Mouse (Mus musculus) Muller cell, postnatal 12 days (primary cell): ENCODE measurements around the gene Fam32a.

Source experiments
- DNase-seq: peaks from one replicate; pipeline ENCODE4 v3.0.0-alpha.2; 2015; ENCODE audit errors: inconsistent ontology term

The Fam32a gene

DNA sequence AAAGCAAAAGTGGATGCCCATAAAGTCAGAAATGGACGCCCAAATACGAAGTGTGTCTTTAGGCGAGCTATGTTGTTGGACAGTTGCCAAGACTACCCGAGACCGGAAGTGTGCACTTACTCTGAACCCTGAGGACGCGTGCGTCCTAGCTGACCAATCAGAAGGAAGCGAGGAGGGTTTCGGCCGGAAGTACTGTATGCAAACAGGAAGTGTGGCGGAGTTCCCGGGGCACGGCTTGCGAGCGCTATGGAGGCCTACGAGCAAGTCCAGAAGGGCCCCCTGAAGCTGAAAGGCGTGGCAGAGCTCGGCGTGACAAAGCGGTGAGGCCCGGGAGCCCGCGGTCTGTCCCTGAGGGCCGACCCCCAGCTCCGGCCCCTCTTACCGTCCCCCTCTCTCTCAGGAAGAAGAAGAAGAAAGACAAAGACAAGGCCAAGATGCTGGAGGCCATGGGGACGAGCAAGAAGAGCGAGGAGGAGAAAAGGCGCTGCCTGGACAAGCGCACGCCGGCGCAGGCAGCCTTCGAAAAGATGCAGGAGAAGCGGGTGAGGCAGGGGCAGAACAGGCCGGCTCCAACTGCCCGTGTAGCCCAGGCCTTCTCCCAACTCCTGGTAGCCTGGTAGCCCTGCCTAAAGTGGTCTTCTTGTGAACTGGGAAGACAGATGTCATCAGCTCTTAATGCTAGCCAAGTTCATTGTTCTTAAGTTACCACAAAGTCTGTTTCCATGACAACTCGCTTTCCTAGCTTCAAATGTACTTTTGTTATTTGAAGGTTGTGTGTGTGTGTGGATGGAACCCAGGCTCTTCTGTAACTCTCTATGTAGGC is at the start of gene Fam32a:
Fam32a (plus strand) TSS at position 190 of the 823 bp plus-strand sequence.
- DNase-seq: peak; percentile 94

DNA sequence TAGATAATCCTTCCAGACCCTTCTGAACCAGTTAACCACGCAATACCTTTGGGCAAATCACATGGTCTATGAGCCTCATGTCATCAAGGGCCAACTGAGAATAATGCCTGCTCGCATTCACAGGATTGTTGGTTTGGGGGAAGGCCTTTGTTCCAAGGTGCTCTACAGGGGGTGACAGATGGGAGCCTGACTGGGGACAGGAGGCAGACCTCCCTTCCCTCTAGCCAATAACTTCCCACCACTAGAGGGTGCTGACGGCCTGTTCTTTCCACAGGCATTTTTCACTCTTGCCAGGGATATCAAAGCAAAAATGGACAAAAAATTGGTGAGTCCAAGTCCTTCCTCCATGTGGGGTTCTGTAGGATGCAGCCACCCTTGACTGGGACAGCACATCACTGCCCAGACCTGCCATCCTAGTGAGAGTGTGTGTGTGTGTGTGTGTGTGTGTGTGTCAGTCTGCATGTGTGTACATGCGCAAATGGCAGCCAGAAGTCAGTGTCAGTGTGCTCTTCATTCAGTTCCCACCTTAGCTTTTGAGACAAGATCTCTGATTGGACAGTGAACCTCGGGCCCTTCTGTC is 42.1 kb upstream of the Fam32a start:
- peak; percentile 59 for DNase-seq

DNA sequence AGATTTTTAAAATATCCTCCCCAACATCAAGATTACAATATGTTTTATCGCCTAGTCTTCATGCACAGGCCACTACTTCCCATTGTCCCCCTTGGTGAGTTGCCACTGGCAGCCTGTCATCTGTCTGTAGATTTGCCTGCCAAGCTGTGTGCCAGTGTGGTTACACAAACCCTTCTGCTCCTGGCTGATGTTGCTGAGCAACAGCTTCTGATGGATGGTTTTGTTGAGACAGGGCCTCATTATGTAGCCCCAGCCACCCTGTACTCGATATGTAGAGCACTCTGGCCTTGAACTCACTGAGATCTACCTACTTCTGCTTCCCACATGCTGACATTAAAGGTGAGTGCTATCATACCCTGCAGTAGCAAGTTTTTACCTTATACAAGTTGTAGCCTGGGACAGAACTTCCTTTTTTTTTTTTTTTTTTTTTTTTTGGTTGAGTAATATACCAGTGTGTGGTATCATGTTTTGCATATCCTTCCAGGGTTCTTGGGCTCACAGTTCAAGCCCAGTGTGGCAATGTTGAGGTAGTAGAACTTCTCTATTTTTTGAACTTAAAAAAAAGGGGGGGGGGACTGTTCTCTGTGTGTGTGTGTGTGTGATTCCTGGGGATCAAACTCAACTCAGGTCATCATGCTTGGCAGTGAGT is 35.9 kb upstream of the Fam32a start:
- peak; percentile 6 for DNase-seq

DNA sequence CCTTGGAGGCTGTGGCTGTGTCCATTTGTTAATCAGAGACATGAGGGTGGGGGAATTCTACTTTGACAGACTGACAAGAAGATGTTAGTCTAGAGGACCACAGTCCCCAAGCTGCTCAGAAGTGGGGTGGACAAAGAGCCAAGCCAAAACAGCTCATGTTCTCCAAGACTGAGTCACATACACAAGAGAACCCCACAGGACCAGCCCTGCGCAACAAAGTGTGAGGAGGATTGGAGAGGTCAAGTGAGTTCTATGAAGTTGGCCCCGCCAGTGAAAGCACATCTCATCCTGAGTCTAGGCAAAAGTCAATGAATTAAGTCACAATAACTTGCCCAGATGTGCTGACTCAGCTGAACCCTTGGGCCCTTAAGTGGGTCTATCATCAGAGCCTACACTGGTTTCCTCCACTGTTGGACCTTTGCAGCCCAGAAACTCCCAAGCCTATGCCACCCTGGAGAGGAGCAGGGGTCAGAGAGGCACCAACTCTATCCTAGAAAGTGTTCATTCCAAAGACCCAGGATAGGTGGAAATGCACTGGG is 31.7 kb upstream of the Fam32a start:
- no peak for DNase-seq

DNA sequence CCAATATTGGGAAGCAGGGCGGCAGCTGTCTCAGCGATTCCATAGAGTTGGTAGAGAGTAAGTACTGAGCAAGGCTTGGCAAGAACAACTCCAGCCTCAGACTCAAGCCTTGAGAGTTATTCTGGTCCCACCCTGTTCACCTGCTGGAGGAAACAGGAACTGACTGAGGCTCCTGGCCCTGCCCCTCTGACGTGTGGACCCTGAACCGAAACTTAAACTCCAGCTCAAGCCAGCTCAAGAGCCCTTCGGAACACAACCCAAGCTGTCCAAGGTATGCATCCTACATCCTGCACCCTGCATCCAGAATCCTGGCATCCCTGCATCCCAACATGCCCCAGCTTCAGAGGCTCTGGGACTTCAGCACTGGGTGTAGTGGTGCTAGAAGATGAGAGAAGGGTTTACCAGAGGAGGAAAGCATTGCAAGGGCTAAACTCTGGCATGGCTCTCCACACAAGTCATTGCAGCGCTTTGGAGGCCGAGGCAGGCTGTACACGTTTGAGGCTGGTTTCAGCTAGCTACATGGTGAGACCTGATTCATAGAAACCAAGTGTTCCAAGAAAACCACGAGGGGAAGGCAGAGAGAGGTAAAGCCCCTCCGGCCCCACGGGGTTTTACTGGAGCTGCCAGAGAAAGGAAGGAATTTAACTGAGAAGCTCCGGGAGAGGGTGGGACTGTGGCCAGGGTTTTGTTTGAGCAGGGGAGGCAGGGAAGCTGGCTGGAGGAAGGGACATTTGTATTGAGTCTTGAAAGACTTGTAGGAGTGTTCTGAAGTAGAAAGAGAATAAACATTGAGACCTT is 29.9 kb upstream of the Fam32a start, which contains the start of gene Hsh2d:
Hsh2d (plus strand) TSS at position 222 of the 798 bp plus-strand sequence.
- no peak for DNase-seq

DNA sequence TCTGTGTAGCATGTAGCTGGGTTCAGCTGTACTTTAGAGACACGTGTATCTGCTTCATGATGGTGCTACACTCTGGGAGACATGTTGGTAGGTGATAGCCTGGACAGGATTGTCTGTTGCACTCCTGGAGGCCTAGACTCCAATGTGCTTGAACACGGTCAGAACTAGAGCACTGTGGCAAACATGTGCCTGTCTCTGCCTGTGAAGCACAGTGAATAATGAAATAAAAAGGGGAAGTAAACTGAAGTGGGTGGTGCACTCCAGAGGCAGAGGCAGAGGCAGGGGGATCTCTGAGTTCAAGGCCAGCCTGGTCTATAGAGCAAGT is 29.4 kb upstream of the Fam32a start:
- no peak for DNase-seq

DNA sequence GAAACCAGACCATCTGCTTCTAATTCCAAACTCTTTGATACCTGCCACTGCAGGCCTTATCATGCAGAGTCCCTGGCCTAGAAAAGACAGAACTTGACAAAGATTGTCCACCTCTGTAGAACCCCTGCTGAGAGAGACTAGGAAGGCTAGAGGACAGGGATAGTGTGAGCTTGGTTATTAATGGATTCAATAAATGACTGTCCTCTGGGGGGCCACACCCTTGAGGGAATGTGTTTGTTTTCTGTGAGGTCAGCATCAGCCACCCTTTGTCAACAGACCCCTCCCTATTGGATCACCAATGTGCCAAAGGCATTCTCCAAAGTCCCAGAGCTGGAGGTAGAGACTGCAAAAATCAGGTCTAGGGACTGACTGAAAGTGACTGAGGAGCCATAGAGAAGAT is 27.5 kb upstream of the Fam32a start:
- no peak for DNase-seq

DNA sequence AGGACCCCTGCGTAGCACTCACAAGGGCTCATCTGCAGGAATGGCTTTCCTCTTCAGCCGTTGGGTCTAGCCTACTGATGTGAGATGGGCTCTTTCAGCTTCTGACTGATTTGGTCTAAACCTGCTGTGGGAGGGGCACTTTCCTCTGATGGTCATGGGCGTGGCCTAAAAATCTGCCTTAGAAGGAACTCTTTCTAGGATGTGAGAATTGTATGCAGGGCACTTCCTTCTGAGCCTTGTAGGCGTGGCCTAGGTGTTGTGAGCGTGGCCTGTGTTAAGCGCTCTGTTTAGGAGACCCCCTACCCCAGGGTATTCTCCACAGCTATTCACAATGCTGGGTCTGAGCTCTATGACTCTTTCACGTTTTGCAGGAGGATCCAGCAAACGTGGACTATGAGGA is 21.5 kb upstream of the Fam32a start:
- DNase-seq: no peak

DNA sequence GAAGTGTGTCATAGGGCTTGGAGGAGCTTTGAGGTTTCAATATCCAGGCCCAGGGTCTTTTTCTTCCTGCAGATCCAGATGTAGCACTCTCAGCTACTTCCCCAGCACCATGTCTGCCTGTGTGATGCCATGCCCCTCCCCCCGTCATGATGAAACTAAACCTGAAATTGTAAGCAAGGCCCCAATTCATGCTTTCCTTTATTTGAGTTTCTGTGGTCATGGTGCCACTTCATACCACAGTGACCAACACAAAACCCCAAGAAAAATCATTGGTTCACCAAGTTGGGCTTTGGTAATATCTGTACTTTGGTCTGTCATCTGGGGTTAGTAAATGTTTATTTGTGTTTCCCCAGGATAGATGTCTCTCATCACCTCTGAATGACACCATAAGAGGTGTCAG is 10.9 kb upstream of the Fam32a start:
- no peak for DNase-seq

DNA sequence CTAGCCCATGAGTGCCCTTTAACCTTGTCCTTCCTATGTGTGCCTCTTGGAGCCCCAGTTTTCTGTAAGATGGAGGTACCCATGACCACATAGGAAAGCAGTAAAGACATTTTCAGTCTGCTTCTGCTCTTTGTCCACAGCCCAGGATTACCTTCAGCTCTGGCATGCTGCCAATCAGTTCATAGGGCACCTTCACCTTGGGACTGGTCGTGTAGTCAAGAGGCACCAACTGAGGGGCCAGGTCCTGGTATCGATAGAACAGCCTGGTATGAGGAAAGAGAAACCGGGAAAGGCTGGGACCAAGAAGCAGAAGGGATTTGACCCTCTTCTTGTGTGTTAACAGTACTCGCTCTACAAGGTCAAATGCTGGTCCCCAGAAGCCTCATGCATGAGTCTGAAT is 9.3 kb upstream of the Fam32a start:
- no peak for DNase-seq

DNA sequence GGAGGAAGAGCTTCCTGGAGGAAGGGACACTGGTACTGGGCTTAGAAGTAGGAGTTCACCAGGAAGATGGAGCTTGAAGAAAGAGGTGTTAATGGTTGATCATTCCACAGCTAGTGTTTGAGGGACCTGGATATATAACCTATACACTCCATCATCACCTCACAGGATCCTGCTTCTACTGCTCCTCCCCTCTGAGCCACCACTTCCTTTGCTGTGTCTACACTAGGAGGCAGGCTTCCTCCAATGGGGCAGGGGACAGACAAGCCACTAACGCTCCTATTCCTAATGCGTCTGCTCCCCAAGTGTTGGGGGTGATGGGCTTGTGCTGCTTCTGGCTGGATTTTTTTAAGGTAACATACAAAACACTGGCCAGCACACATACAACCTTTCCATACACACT is 8.8 kb upstream of the Fam32a start:
- no peak for DNase-seq

DNA sequence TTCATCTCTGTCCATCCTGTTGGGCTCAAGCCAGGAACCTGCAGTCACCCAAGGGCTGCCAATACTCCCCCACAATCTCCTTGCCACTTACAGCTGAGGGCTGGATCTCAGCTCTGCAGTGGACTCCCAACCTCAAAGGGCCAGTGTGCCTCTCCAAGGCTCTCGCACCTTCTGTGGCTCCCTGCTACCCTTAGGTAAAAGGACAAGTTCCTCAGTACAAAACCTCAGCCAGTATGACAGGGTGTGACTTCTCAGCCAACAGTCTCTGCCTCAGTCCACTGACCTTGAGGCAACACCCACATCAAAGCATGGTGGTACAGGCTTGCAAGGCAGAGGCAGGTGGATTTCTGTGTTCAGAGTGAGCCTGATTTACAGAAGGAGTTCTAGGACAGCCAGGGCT is 7.7 kb upstream of the Fam32a start:
- no peak for DNase-seq

DNA sequence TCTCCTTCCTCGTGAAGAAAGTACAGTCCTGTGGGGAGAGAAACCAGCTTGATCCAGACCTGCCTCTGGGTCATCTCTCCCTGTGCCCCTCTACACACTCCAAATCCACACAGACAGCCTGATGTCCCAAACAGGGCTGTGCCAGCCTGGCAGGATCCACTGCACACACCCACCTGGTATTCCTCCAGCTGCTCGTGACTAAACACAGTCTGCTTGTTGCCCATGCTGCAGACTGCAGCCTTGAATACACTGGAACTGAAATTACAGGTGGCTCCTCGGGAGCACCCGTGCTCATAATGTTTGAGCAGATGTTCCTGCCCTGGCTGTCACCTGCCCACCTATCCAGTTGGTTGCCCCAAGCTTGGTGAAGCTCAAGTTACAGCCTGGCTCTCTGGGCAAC is 6.8 kb upstream of the Fam32a start, which contains the start of gene Cib3:
Cib3 (minus strand) TSS at position 87 of the 400 bp plus-strand sequence.
- DNase-seq: no peak

DNA sequence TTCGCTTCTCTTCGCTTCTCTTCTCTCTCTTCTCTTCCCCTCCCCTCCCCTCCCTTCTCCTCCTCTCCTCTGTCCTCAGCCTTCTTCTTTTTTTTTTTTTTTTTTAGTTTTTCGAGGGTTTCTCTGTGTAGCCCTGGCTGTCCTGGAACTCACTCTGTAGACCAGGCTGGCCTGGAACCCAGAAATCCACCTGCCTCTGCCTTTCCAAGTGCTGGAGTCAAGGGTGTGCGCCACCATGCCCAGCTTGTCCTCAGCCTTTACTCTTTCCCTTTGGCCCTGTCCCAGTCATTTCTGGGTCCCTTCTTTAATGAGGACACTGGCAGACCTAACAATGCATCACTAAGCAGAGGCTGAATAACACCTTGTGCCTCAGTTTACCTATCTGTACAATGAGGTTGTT is 6.0 kb upstream of the Fam32a start, which contains the start of gene Gm11034:
Gm11034 (minus strand) TSS at position 101 of the 400 bp plus-strand sequence.
- no peak for DNase-seq

DNA sequence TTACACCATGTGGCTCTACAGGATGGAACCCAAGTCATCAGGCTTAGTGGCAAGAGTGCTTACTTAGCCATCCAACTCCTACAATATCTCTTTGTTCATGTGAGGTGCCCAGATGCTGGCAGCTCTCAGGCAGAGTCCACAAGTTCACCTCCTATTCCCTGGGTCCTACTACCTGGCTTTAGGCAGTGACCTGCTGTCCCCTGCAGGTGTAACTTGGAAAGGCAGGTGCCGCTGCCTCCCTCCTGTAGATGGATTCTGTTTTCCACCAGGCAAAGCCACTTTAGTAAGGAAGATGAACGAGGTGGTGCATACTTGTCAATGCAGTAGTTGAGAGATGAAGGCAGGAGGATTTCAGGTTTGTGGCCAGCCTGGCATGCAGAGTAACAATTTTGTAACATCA is 4.5 kb upstream of the Fam32a start:
- DNase-seq: no peak

DNA sequence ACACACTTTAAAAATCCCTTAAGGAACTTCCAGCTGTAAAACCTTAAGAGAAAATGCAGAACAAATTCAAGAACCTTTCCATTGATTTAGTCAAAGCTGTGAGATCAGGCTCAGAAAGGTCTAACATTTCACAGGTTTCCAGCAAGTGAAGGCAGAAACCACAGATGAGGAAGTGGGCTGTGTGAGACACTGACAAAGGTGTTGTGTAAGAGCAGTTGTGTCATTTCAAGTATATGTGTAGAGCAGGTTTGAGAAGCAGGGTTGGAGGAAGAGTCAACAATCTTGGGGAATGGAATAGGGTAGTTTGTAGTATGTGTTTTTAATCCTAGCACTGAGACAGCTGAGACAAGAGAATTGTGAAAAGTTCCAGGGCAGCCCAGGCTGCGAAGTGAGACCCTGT is 3.7 kb upstream of the Fam32a start:
- no peak for DNase-seq

DNA sequence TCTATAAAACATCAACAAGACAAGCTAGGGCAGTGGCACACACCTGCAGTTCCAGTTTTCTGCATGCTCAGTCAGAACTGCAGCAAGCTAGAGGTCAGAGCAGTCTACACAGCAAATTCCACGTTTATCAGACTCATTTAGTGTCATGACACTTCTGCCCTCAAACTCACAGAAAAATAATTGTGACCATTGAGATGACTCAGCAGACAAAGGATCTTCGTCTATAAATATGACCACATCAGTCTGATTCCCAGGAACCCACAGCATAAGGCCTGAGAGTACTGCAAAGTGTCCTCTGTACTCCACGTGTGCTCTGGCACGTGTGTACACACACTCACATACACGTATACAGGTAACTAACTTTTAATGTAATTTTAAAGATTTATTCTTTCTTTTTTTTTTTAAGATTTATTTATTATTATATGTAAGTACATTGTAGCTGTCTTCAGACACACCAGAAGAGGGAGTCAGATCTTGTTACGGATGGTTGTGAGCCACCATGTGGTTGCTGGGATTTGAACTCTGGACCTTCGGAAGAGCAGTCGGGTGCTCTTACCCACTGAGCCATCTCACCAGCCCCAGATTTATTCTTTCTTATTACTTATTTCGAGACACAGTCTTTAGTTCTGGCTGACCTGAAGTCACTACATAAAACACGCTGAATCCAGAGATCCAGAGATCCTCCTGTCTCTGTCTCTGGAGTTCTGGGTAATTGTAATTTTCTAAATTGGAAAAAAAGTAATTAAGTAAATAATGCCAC is 569 bp upstream of the Fam32a start:
- DNase-seq: peak; percentile 24

DNA sequence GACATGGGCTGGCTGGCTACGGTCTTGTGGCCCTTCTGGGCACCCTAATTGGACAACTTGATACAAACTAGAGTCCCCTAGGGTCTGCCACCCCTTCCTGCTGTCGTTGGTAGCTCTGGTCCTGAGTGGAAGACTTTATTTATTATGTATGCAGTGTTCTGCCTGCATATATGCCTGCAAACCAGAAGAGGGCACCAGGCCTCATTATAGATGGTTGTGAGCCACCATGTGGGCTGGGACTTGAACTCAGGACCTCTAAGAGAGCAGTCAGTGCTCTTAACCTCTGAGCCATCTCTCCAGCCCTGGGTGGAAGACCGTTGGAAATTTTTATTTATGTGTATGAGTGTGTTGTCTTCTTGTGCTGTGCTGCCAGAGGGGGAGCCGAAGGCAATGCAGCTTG is 1.2 kb downstream of the Fam32a start:
- no peak for DNase-seq

DNA sequence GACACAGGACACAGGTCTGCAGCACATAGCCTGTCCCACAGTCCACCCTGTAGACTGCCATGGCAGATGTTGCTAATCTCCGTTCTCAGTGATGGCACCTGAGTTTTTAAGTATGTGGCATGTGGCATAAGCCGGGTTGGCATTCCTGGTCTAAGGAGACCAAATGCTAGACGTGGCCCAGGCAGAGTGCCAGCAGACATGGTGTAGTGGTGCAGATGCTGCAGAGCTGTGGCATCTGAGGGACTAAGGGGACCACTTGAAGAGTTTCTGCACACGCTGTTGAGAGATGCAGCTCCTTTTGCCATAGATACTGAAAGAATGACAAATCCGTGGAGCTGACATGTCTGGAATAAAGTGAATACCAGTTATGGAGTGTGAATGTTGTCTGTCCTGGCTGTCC is 3.1 kb downstream of the Fam32a start:
- DNase-seq: no peak

DNA sequence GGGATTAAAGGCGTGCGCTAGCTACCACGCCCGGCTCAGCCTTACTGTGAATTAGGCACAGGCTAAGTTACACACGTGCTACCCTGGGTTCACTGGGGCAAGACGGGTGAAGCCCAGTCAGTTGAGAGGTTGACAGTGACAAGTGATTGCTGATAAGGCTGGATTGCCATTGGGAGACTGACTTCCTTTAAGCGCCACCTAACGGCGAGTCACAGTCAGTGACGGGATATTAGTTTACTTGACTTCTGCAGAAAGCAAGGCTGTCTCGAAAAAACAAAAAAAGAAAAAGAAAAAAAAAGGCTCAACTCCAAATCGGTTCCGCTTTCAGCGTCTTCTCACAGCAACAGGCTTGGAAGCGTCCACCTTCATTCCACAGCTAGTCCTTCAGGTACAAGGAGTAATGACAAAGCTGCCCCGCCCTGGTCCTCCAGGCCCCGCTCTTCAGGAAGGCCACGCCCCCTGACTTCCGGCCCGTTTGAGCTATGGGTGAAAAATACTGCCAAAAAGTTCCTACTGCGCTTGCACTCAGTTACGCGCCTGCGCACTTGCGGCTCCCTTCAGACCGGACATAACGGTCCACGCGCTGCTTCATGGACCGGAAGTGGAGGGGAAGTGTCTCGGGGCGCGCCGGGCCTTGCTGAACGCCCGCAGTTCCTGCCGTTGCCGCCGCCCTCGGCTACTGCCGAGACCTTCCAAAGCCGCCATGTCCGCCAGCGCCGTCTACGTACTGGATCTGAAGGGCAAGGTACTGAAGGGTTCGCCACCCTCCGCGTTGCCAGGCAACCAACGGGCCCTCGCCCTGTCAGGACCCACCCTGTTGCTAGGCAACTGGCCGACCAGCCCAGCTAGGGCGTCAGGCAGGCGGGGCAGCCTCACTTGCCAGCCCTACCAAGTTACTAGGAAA is 20.2 kb downstream of the Fam32a start, which contains the start of gene Ap1m1:
Ap1m1 (plus strand) TSS at position 520 of the 904 bp plus-strand sequence.
- DNase-seq: peak; percentile 98
